In the genomic region with DNA sequence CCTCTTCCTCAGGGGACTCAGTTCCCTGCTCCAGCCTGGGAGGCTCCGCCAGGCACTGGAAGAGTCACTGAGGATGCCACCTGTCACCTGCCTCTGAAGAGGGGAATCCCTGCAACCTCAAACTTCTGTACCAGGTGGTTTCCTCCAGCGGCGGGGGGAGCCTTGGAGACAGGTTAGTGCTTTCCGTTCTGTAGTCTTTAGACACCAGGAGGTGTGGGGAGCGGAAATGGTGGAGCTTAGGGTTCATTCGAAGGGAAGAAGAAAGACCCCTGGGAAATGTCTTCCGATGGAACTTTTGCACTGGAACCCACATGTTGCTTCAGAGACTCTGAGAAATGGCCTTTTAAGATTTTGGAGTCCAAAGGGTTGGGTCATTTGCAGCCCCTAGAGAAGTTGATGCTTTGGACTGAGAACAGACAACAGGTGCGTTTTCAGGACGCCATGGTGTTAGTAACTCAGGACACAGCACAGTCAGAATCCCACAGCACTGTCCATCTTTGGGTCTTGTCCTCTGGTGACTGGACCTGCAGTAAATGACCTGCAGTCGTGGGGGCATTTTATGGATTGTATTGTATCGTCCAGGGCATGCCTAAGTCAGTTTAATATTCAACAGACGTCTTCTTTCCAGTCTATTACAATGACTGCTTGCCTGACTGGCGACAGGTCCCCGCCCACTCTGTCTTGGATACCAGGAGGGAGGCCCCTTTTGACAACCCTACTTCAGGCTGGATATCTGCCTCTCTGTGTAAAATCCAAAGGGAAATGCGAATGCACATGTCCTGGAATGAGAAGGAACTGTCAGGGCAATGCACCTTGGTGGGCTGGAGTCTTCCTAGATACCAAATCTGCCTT, we compare ENCODE assay signal across 8 mouse cellular contexts. TPM values are rescaled to one million over a fixed set of nuclear protein-coding genes. Genes with fewer than 3 reads are reported as not detected.
A peak's percentile ranks its signal among the peaks of the same experiment; 100 is the strongest.
DNase-seq lines count a peak whose midpoint lies in the region; TF ChIP-seq lines count a peak whose summit lies in the region.

No protein-coding gene starts in this region.

- H3K4me3 ChIP-seq in heart, adult 2 months: peak overlapping the region; percentile 95
- H3K4me3 ChIP-seq in forebrain, embryonic 10.5 days: peak overlapping the region; percentile 86
- peak overlapping the region; percentile 98 for H3K4me3 ChIP-seq in megakaryocyte, embryonic 14.5 days (replicated peaks)
- H3K4me3 ChIP-seq in thymus, adult 2 months (ENCODE audit: control insufficient read depth, insufficient read depth, low read length): peak overlapping the region; percentile 87

- H3K9ac ChIP-seq in heart, adult 2 months (ENCODE audit: low read depth, low read length): peak overlapping the region; percentile 95

- H3K27ac ChIP-seq in heart, adult 2 months: peak overlapping the region; percentile 90
- H3K27ac ChIP-seq in forebrain, embryonic 10.5 days: peak overlapping the region; percentile 90
- H3K27ac ChIP-seq in thymus, adult 2 months (ENCODE audit: control insufficient read depth, insufficient read depth, low read length): no peak overlapping the region

- no peak for TF ChIP-seq CTCF in heart, adult 2 months (IDR thresholded peaks at IDR 0.05)
- TF ChIP-seq CTCF in thymus, adult 2 months (IDR thresholded peaks at IDR 0.05; ENCODE audit: borderline replicate concordance, control insufficient read depth, extremely low read depth, insufficient read depth, low read length, poor library complexity): no peak

- H3K79me2 ChIP-seq in heart, adult 2 months (replicated peaks; ENCODE audit: control insufficient read depth, insufficient read depth, low read length): peaks cover 3% of the 10 kb centered on the region; the same call in 1 of the 2 replicates

- H3K27me3 ChIP-seq in heart, adult 2 months (ENCODE audit: control insufficient read depth, insufficient read depth, low read length): no peaks in the 10 kb centered on the region
- H3K27me3 ChIP-seq in forebrain, embryonic 10.5 days (ENCODE audit: poor library complexity, severe bottlenecking): peaks cover 31% of the 10 kb centered on the region
- peaks cover 9% of the 10 kb centered on the region for H3K27me3 ChIP-seq in megakaryocyte, embryonic 14.5 days (replicated peaks)
- H3K27me3 ChIP-seq in thymus, adult 2 months (ENCODE audit: control insufficient read depth, insufficient read depth, low read length): no peaks in the 10 kb centered on the region

- peaks cover 25% of the 10 kb centered on the region for H3K4me1 ChIP-seq in heart, adult 2 months (ENCODE audit: control insufficient read depth, insufficient read depth, low read length)
- peaks cover 48% of the 10 kb centered on the region for H3K4me1 ChIP-seq in forebrain, embryonic 10.5 days
- H3K4me1 ChIP-seq in megakaryocyte, embryonic 14.5 days: peaks cover 69% of the 10 kb centered on the region
- peaks cover 28% of the 10 kb centered on the region for H3K4me1 ChIP-seq in thymus, adult 2 months (replicated peaks; ENCODE audit: control insufficient read depth, insufficient read depth, low read length)

- intact Hi-C loops in heart, adult 2 months (cut with DNase I): no loop called here

- no peak for TF ChIP-seq EP300 in heart, adult 2 months (IDR thresholded peaks at IDR 0.05; ENCODE audit: insufficient read depth, low read depth, low read length)

- 21% methylated on average over 15 of the region's 15 CpGs for WGBS in heart, adult 2 months
- WGBS in forebrain, embryonic 10.5 days: 33% methylated on average over 15 of the region's 15 CpGs
- 48% methylated on average over 15 of the region's 15 CpGs for WGBS in thymus, adult 2 months

- no peaks in the 10 kb centered on the region for H3K36me3 ChIP-seq in heart, adult 2 months (ENCODE audit: control insufficient read depth, insufficient read depth, low read length)
- no peaks in the 10 kb centered on the region for H3K36me3 ChIP-seq in forebrain, embryonic 10.5 days (replicated peaks)
- H3K36me3 ChIP-seq in megakaryocyte, embryonic 14.5 days (replicated peaks; ENCODE audit: low read length): peaks cover 17% of the 10 kb centered on the region
- H3K36me3 ChIP-seq in thymus, adult 2 months (ENCODE audit: control insufficient read depth, insufficient read depth, low read length): no peaks in the 10 kb centered on the region

- DNase-seq in heart, adult 2 months: peak in 1 of 2 experiments; percentile 13
- DNase-seq in heart, postnatal 4 days: no peak
- DNase-seq in forebrain, embryonic 10.5 days (ENCODE audit: extremely low spot score, low spot score): no peak
- peak; percentile 22 to 35 for DNase-seq in kidney, adult 8-10 months
- peak; percentile 70 for DNase-seq in thymus, adult 2 months
- DNase-seq in frontal cortex, postnatal 25 days (ENCODE audit: low spot score in 2 of 2): no peak
- DNase-seq in ovary, postnatal 14 days (ENCODE audit: low spot score): no peak

- TF ChIP-seq POLR2A in heart, adult 2 months (IDR thresholded peaks at IDR 0.05; ENCODE audit: insufficient read depth, low read depth, low read length): no peak
- no peak for TF ChIP-seq POLR2A in thymus, adult 2 months (IDR thresholded peaks at IDR 0.05; ENCODE audit: control insufficient read depth, extremely low read depth, insufficient read depth, low read length, poor library complexity)

- H3K9me3 ChIP-seq in forebrain, embryonic 10.5 days: no peaks in the 10 kb centered on the region
- H3K9me3 ChIP-seq in megakaryocyte, embryonic 14.5 days: no peaks in the 10 kb centered on the region

RNA-seq across cellular contexts. Expression of gene Foxj2, which starts 1.3 kb away (rescaled TPM):
- 10 to 100 TPM; 35.2 to 36.3 TPM for total RNA-seq in heart, adult 2 months (2021)
- 19.8 and 20.7 TPM in 2 replicates for polyA plus RNA-seq in heart, adult 2 months (2012; rRNA removed)
- total RNA-seq in heart, postnatal 4 days (2021): 10 to 100 TPM; 24.6 to 25.3 TPM
- polyA plus RNA-seq in forebrain, embryonic 10.5 days (2016; fragmentation: Nextera tagmentation; extraction: Ambion mirVana): 2.2 and 2.3 TPM in 2 replicates
- 7.7 and 9.2 TPM in 2 replicates for polyA plus RNA-seq in megakaryocyte, embryonic 14.5 days (2012; ENCODE audit: insufficient read depth, low replicate concordance)
- polyA plus RNA-seq in thymus, adult 2 months (2012; rRNA removed): 20.2 and 22.5 TPM in 2 replicates

RNA-seq across cellular contexts. Expression of gene Slc2a3, which starts 19.6 kb away (rescaled TPM):
- 1 to 10 TPM; 1.6 to 4.7 TPM for total RNA-seq in heart, adult 2 months (2021)
- polyA plus RNA-seq in heart, adult 2 months (2012; rRNA removed): 3.0 and 3.3 TPM in 2 replicates
- 1 to 10 TPM; 2.0 to 3.3 TPM for total RNA-seq in heart, postnatal 4 days (2021)
- polyA plus RNA-seq in forebrain, embryonic 10.5 days (2016; fragmentation: Nextera tagmentation; extraction: Ambion mirVana): 67.3 and 70.7 TPM in 2 replicates
- polyA plus RNA-seq in megakaryocyte, embryonic 14.5 days (2012; ENCODE audit: insufficient read depth, low replicate concordance): 188 and 291 TPM in 2 replicates
- 11.7 and 12.8 TPM in 2 replicates for polyA plus RNA-seq in thymus, adult 2 months (2012; rRNA removed)

RNA-seq across cellular contexts. Expression of gene C3ar1, which starts 34.9 kb away (rescaled TPM):
- 1 to 10 TPM; 1.9 to 2.5 TPM for total RNA-seq in heart, adult 2 months (2021)
- 3.7 and 5.6 TPM in 2 replicates for polyA plus RNA-seq in heart, adult 2 months (2012; rRNA removed)
- 1 to 10 TPM; 1.7 to 1.8 TPM for total RNA-seq in heart, postnatal 4 days (2021)
- 0.89 and 1.1 TPM in 2 replicates for polyA plus RNA-seq in forebrain, embryonic 10.5 days (2016; fragmentation: Nextera tagmentation; extraction: Ambion mirVana)
- 0.50 and 2.6 TPM in 2 replicates for polyA plus RNA-seq in megakaryocyte, embryonic 14.5 days (2012; ENCODE audit: insufficient read depth, low replicate concordance)
- 2.4 and 4.3 TPM in 2 replicates for polyA plus RNA-seq in thymus, adult 2 months (2012; rRNA removed)

RNA-seq across cellular contexts. Expression of gene Necap1, which starts 53.2 kb away (rescaled TPM):
- 10 to 100 TPM; 20.7 to 22.6 TPM for total RNA-seq in heart, adult 2 months (2021)
- 16.2 and 25.2 TPM in 2 replicates for polyA plus RNA-seq in heart, adult 2 months (2012; rRNA removed)
- 10 to 100 TPM; 32.8 to 35.5 TPM for total RNA-seq in heart, postnatal 4 days (2021)
- 51.1 and 52.6 TPM in 2 replicates for polyA plus RNA-seq in forebrain, embryonic 10.5 days (2016; fragmentation: Nextera tagmentation; extraction: Ambion mirVana)
- polyA plus RNA-seq in megakaryocyte, embryonic 14.5 days (2012; ENCODE audit: insufficient read depth, low replicate concordance): 8.9 and 9.7 TPM in 2 replicates
- 14.3 and 19.5 TPM in 2 replicates for polyA plus RNA-seq in thymus, adult 2 months (2012; rRNA removed)

Comparison
In these comparisons a context has a peak if more than half of its experiments do, and no peak if none do; other contexts are left out.
1. DNase-seq: peak in kidney, adult 8-10 months (2 of 2) and thymus, adult 2 months (single experiment); none in heart, postnatal 4 days (single experiment), forebrain, embryonic 10.5 days (single experiment), frontal cortex, postnatal 25 days (0 of 2) and ovary, postnatal 14 days (single experiment).
2. Peak in every context shown above with its lines, with median percentiles within 50 percentile points of each other: H3K4me3 ChIP-seq.